Mouse (Mus musculus) G1E (cell line): ENCODE measurements at regions not wholly inside any gene's neighbourhood (a gene's known extent, or its start where the extent isn't known, plus 50 kb on each side); places are given as distances from the start of the nearest gene placed in this dataset.
"Not testable (repeated sequence)": the region's sequence is repeated elsewhere in the genome, so short reads cannot be mapped to it uniquely, and the experiment has no call there.

ENCODE experiments used
- ATAC-seq: 2 replicates; pipeline ENCODE4 v1.8.0; 2016; ENCODE audit warnings: mild to moderate bottlenecking; ENCODE audit not compliant: insufficient number of reproducible peaks, poor library complexity, low FRiP score, severe bottlenecking; ENCODE audit errors: extremely low read depth
- DNase-seq: peaks from one replicate; pipeline ENCODE4 v3.0.0; 2012; ENCODE audit warnings: low spot score
- H3K27me3 ChIP-seq: 2 replicates; pipeline ENCODE4 v1.6.1; 2012; ENCODE audit warnings: mild to moderate bottlenecking, low read length, inconsistent platforms; ENCODE audit not compliant: insufficient read depth
- H3K36me3 ChIP-seq: replicated peaks from 2 replicates; pipeline ENCODE3; 2012; ENCODE audit warnings: mild to moderate bottlenecking, inconsistent platforms
- H3K4me1 ChIP-seq: 2 replicates; pipeline ENCODE4 v1.6.1; 2012; ENCODE audit warnings: low read depth, low read length, inconsistent platforms, mixed read lengths; ENCODE audit not compliant: insufficient read depth
- H3K4me3 ChIP-seq: 2 replicates; pipeline ENCODE4 v1.5.1; 2012; ENCODE audit warnings: low read depth, mild to moderate bottlenecking, inconsistent platforms, low read length, moderate library complexity, mixed read lengths
- H3K9me3 ChIP-seq: replicated peaks from 2 replicates; pipeline ENCODE4 v1.6.1; 2012; ENCODE audit warnings: inconsistent platforms
- CTCF ChIP-seq: IDR thresholded peaks from 2 replicates; pipeline ENCODE4 v1.5.1; 2012; ENCODE audit warnings: low read depth, low read length, inconsistent platforms, mixed read lengths
- GATA1 ChIP-seq: IDR thresholded peaks from 2 replicates; pipeline ENCODE4 v1.6.1; 2012; ENCODE audit warnings: borderline replicate concordance, low read length, inconsistent platforms, mixed read lengths
- GATA2 ChIP-seq: IDR thresholded peaks from 2 replicates; pipeline ENCODE4 v1.6.1; 2012; ENCODE audit warnings: low read depth, low read length, inconsistent platforms, borderline replicate concordance
- POLR2AphosphoS5 ChIP-seq: IDR thresholded peaks from 2 replicates; pipeline ENCODE4 v1.6.1; 2012; ENCODE audit warnings: low read depth, low read length, inconsistent platforms; ENCODE audit not compliant: insufficient replicate concordance
- TAL1 ChIP-seq: conservative IDR thresholded peaks from 2 replicates; pipeline ENCODE4 v1.6.1; 2012; ENCODE audit warnings: low read depth, low read length, inconsistent platforms, mixed read lengths

DNA sequence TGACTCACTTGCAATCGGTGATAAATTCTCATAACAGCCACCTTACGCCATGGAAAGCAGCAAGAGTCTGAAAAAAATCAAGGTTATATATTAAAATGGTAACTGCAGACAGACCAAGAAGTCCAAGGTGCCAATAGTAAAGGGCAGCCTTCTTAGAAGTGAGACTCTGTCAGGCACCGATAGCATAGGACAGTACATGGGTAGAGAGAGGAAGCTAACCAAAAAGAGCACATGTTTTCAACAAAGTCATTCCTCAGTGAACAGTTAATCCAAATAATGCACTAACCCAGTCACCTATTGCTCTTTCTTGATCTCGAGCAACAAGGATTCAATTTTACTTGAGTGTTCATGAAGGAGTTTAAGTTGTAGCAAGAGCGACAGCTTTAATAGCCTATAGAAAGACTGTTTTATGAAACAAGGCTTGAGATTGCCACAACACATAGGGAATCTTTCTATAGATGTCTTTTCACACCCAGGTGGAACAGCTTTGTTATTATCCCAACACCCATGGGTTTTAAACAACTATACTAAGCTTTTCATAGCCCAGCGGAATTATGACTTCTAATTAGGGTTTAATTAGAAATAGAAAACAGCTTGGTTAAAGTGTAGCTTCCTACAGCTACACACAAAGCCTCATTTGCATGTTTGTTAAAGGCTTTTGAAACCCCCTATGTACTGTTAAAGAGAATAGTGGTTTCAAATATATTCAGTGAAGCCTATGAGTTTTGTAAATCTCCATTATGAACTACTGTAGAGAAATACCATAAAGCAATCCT lies 269.9 kb downstream of the Htr7 start:
- Histone ChIP-seq H3K36me3 (no peaks in the 10 kb centered on the region), H3K9me3 (no peaks in the 10 kb centered on the region), H3K4me3 (no peak overlapping the region), H3K27me3 (no peaks in the 10 kb centered on the region), H3K4me1 (peaks cover 2% of the 10 kb centered on the region; the same call in 1 of the 2 replicates)
- DNase-seq (no peak), ATAC-seq (no peak)
- no peak for TF ChIP-seq CTCF
- TF ChIP-seq POLR2AphosphoS5 = no peak
- TF ChIP-seq GATA1 = no peak
- TF ChIP-seq GATA2 = no peak
- no peak for TF ChIP-seq TAL1

DNA sequence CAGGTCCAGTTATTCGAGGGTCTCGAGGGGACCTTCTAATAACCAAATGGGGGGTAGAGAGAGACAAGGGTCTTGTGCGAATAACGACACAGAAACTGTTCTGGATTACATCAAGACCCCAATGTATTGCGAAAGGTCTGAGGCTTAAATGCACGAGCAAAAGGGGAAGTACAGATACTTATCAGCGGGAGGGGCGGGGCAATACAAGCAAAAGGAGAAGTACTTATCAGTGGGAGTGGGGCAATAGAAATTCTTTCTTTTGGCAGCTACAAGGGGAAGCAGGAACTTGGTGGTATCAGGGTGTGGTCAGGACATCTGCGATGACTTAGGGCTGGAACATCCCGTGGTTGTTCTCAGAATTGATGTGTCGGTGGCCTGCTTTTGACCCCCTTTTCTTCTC lies 295.6 kb downstream of the Htr7 start:
- peaks cover 26% of the 10 kb centered on the region for H3K9me3 ChIP-seq
- not testable (repeated sequence) for H3K4me3 ChIP-seq, H3K36me3 ChIP-seq, H3K4me1 ChIP-seq, DNase-seq, H3K27me3 ChIP-seq, ATAC-seq

DNA sequence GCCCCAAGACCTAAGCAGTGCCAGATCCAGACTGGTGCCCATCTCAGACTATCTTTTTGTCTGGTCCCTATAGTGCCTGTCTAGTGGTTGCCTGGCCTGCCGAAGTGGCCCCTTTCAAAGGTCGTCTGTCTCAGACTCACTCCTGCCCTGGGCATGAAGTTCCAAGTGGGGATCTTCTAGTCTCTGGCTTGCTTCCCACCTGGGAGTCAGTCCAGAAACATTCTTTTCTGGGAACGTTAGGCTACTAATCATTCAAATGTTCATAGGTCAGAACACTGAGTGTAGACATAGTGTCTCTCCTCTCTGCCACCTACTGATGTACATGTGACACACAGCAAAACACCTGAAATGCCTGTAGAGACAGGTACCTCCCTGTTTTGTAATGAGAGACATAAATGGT lies 297.6 kb downstream of the Htr7 start:
- TF ChIP-seq TAL1 (no peak), CTCF (no peak), GATA1 (no peak), GATA2 (no peak), POLR2AphosphoS5 (no peak)
- Histone ChIP-seq H3K9me3 (peaks cover 26% of the 10 kb centered on the region), H3K4me1 (no peaks in the 10 kb centered on the region), H3K36me3 (no peaks in the 10 kb centered on the region), H3K27me3 (no peaks in the 10 kb centered on the region), H3K4me3 (no peak overlapping the region)
- no peak for DNase-seq
- no peak for ATAC-seq

DNA sequence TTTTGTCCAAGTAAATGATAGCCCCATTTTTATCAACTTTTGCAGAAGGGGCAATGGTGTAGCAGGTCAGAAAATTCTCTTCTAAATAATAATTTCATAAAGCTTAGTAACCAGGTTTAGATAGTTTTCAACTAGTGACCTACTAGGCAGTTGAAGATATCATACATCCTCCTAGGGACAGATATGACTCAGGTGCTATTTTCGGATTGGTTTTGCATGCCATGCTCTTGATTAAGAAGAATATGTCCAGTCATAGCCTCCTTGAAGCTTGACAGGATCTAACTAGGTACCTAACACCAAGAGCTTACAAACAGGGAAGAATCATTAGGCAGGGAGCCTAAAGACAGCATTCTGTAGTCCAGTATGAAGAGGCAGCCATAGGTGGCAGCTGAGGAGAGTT lies 301.8 kb downstream of the Htr7 start:
- DNase-seq = no peak
- H3K36me3 ChIP-seq = no peaks in the 10 kb centered on the region
- no peaks in the 10 kb centered on the region for H3K27me3 ChIP-seq
- no peaks in the 10 kb centered on the region for H3K4me1 ChIP-seq
- peaks cover 8% of the 10 kb centered on the region; the same call in 1 of the 2 replicates for H3K9me3 ChIP-seq
- ATAC-seq = no peak
- TF ChIP-seq TAL1 (no peak), GATA1 (no peak)
- no peak overlapping the region for H3K4me3 ChIP-seq

DNA sequence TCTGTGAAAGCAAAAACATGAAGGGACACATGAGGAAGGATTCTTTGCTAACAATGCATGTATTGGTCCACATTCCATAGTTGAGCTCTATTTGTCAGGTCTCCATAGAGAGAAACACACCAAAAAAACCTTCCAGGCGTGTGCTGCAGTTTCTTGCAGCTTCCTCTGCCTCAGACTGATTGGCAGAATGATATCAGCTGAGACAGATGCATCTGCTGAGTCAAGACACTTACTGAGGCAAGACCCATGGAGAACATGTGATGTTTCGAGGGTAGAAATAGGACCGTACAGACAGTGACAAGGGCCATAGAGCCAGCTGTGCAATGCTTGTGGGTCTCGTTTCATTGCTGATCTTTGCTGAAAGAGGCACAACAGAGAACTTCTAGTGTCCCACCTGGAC lies 321.6 kb downstream of the Htr7 start:
- H3K4me1 ChIP-seq = peaks cover 6% of the 10 kb centered on the region
- TF ChIP-seq GATA2 (no peak), TAL1 (no peak), CTCF (no peak), GATA1 (no peak)
- H3K4me3 ChIP-seq = no peak overlapping the region
- DNase-seq = no peak
- no peaks in the 10 kb centered on the region for H3K9me3 ChIP-seq
- H3K36me3 ChIP-seq = no peaks in the 10 kb centered on the region
- H3K27me3 ChIP-seq = no peaks in the 10 kb centered on the region
- ATAC-seq = 0 out of 2 replicates have a peak, but pooled peaks have one; percentile 1

DNA sequence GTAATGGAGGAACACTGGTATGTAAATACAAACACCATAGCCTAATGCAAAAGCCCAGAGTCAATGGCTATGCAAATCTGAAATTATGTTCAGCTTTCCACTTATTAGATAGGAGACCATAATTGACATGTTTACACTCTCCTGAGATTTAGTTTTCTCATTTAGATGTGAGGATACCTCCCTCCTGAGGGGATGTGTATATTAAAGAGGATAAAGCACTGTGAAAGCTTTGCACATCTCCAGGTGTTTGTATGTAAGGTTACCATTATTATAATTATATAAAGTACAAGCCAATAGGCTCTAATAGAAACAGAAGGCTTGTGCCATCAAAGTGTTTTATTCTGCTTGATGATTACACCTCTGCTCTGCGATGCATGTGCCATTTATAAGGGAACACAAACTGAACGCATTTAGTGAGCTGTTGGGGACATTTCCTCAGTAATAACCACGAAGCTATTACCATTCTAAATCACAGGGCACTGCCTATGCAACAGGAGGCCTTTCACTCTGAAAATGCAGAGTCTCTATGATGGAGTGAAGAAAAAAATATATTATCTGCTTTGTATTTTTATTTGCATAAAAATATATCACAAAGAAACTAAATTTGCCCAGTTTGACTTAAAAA lies 328.8 kb downstream of the Htr7 start:
- ATAC-seq (no peak), DNase-seq (no peak)
- Histone ChIP-seq H3K36me3 (no peaks in the 10 kb centered on the region), H3K9me3 (no peaks in the 10 kb centered on the region), H3K4me1 (no peaks in the 10 kb centered on the region), H3K4me3 (no peak overlapping the region), H3K27me3 (no peaks in the 10 kb centered on the region)
- TF ChIP-seq CTCF = no peak
- TF ChIP-seq POLR2AphosphoS5 = no peak
- no peak for TF ChIP-seq TAL1
- TF ChIP-seq GATA1 = no peak
- TF ChIP-seq GATA2 = no peak
